Mouse (Mus musculus): ENCODE measurements around the gene Pkn1. TPM values are rescaled to one million over a fixed set of nuclear protein-coding genes. Genes with fewer than 3 reads are reported as not detected.
A peak's percentile ranks its signal among the peaks of the same experiment; 100 is the strongest.

The Pkn1 gene
- total and polyA plus RNA-seq, 2 experiments from 2014 or later: 14.2 to 44.2 TPM

- TF ChIP-seq EP300 (IDR thresholded peaks at IDR 0.05; ENCODE audit: low read depth) (no peak), CTCF (IDR thresholded peaks at IDR 0.05; ENCODE audit: low read depth) (no peak)
- ATAC-seq (ENCODE audit: insufficient read depth, low read depth): no peak
- no peak overlapping the region for H3K27ac ChIP-seq (ENCODE audit: low read depth)
- H3K36me3 ChIP-seq (replicated peaks; ENCODE audit: control insufficient read depth, insufficient read depth, low read length): peaks cover 34% of the 10 kb centered on the region
- H3K4me1 ChIP-seq (ENCODE audit: control insufficient read depth, insufficient read depth): peaks cover 25% of the 10 kb centered on the region
- DNase-seq (ENCODE audit: low spot score): no peak
- no peak overlapping the region for H3K4me2 ChIP-seq (ENCODE audit: low read depth, low read length)
- no peak overlapping the region for H3K4me3 ChIP-seq (ENCODE audit: low read depth, low read length)
- no peaks in the 10 kb centered on the region for H3K9me3 ChIP-seq (replicated peaks; ENCODE audit: control insufficient read depth, low read length)
- H3K9ac ChIP-seq (replicated peaks; ENCODE audit: low read depth, low read length): no peak overlapping the region
- WGBS: 82% methylated on average over 11 of the region's 11 CpGs
- H3K27me3 ChIP-seq (ENCODE audit: control insufficient read depth, insufficient read depth, low read length): no peaks in the 10 kb centered on the region
These were observed 4.4 kb downstream of the Pkn1 start for GRCm38 (mm10) chr8:83694369-83695160.

DNA sequence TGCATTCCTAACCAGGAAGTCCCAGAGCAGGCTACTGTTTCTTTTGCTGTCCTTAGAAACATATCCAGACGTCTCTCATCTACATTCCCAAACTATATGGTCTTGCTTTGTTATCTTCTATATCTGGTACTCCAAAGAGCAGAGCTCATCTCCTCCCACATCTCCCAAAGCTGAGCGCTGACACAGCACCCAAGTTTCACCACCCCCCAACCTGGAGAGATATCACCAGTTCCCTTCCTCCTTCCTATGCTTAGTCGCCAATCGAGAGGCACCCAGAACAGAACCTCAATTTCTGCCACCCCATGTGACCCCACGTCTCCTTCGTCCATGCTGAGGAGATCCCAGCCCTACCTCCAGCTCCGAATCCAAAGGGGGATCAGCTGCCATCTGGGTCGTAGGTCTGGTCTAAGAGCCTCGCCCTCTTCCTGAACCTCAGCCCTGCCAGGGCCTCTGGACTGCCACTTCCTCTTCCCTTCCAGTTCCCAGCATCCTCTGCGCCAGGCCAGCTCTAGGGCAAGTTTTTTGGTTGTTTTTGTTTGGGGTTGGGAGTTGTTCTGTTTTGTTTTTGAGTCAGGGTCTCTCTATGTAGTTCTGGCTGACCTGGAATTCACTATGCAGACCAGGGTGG lies 5.3 kb downstream of the Pkn1 start:
- Histone ChIP-seq H3K27me3 (ENCODE audit: control insufficient read depth, insufficient read depth, low read length) (no peaks in the 10 kb centered on the region), H3K9ac (replicated peaks; ENCODE audit: low read depth, low read length) (no peak overlapping the region), H3K27ac (ENCODE audit: low read depth) (no peak overlapping the region), H3K36me3 (replicated peaks; ENCODE audit: control insufficient read depth, insufficient read depth, low read length) (peaks cover 39% of the 10 kb centered on the region), H3K4me2 (ENCODE audit: low read depth, low read length) (no peak overlapping the region), H3K4me1 (ENCODE audit: control insufficient read depth, insufficient read depth) (peaks cover 21% of the 10 kb centered on the region), H3K9me3 (replicated peaks; ENCODE audit: control insufficient read depth, low read length) (no peaks in the 10 kb centered on the region), H3K4me3 (ENCODE audit: low read depth, low read length) (no peak overlapping the region)
- WGBS: 71% methylated on average over 10 of the region's 10 CpGs
- no peak for DNase-seq (ENCODE audit: low spot score)
- TF ChIP-seq CTCF (IDR thresholded peaks at IDR 0.05; ENCODE audit: low read depth) (no peak), EP300 (IDR thresholded peaks at IDR 0.05; ENCODE audit: low read depth) (no peak)
- no peak for ATAC-seq (ENCODE audit: insufficient read depth, low read depth)

- peaks cover 78% of the 10 kb centered on the region for H3K36me3 ChIP-seq (replicated peaks; ENCODE audit: control insufficient read depth, insufficient read depth, low read length)
- 85% methylated on average over 6 of the region's 6 CpGs for WGBS
- no peaks in the 10 kb centered on the region for H3K27me3 ChIP-seq (ENCODE audit: control insufficient read depth, insufficient read depth, low read length)
- no peak for DNase-seq (ENCODE audit: low spot score)
- H3K9me3 ChIP-seq (replicated peaks; ENCODE audit: control insufficient read depth, low read length): no peaks in the 10 kb centered on the region
- H3K4me3 ChIP-seq (ENCODE audit: low read depth, low read length): no peak overlapping the region
- ATAC-seq (ENCODE audit: insufficient read depth, low read depth): no peak
- H3K9ac ChIP-seq (replicated peaks; ENCODE audit: low read depth, low read length): no peak overlapping the region
- no peaks in the 10 kb centered on the region; the same call in 1 of the 2 replicates for H3K4me1 ChIP-seq (ENCODE audit: control insufficient read depth, insufficient read depth)
- no peak overlapping the region for H3K27ac ChIP-seq (ENCODE audit: low read depth)
- no peak for TF ChIP-seq CTCF (IDR thresholded peaks at IDR 0.05; ENCODE audit: low read depth)
- no peak for TF ChIP-seq EP300 (IDR thresholded peaks at IDR 0.05; ENCODE audit: low read depth)
- no peak overlapping the region for H3K4me2 ChIP-seq (ENCODE audit: low read depth, low read length)
These were observed 9.7 kb downstream of the Pkn1 start for GRCm38 (mm10) chr8:83689264-83689663.

GRCm38 (mm10) chr8:83684517-83684916 lies 14.5 kb downstream of the Pkn1 start:
- no peak overlapping the region for H3K9ac ChIP-seq (replicated peaks; ENCODE audit: low read depth, low read length)
- no peaks in the 10 kb centered on the region for H3K9me3 ChIP-seq (replicated peaks; ENCODE audit: control insufficient read depth, low read length)
- 85% methylated on average over 9 of the region's 9 CpGs for WGBS
- TF ChIP-seq CTCF (IDR thresholded peaks at IDR 0.05; ENCODE audit: low read depth) (no peak), EP300 (IDR thresholded peaks at IDR 0.05; ENCODE audit: low read depth) (no peak)
- no peak for DNase-seq (ENCODE audit: low spot score)
- no peak overlapping the region for H3K4me2 ChIP-seq (ENCODE audit: low read depth, low read length)
- no peak overlapping the region for H3K4me3 ChIP-seq (ENCODE audit: low read depth, low read length)
- 0 out of 2 replicates have a peak, but pooled peaks have one; percentile 40 for ATAC-seq (ENCODE audit: insufficient read depth, low read depth)
- H3K27ac ChIP-seq (ENCODE audit: low read depth): no peak overlapping the region
- H3K36me3 ChIP-seq (replicated peaks; ENCODE audit: control insufficient read depth, insufficient read depth, low read length): peaks cover 79% of the 10 kb centered on the region
- no peaks in the 10 kb centered on the region; the same call in 1 of the 2 replicates for H3K4me1 ChIP-seq (ENCODE audit: control insufficient read depth, insufficient read depth)
- H3K27me3 ChIP-seq (ENCODE audit: control insufficient read depth, insufficient read depth, low read length): no peaks in the 10 kb centered on the region

- no peak for TF ChIP-seq CTCF (IDR thresholded peaks at IDR 0.05; ENCODE audit: low read depth)
- no peak for TF ChIP-seq EP300 (IDR thresholded peaks at IDR 0.05; ENCODE audit: low read depth)
- no peak for DNase-seq (ENCODE audit: low spot score)
- H3K4me1 ChIP-seq (ENCODE audit: control insufficient read depth, insufficient read depth): no peaks in the 10 kb centered on the region; the same call in 1 of the 2 replicates
- WGBS: 30% methylated on average over 6 of the region's 6 CpGs
- H3K4me3 ChIP-seq (ENCODE audit: low read depth, low read length): no peak overlapping the region
- H3K27me3 ChIP-seq (ENCODE audit: control insufficient read depth, insufficient read depth, low read length): no peaks in the 10 kb centered on the region
- no peak overlapping the region for H3K4me2 ChIP-seq (ENCODE audit: low read depth, low read length)
- H3K9me3 ChIP-seq (replicated peaks; ENCODE audit: control insufficient read depth, low read length): no peaks in the 10 kb centered on the region
- H3K27ac ChIP-seq (ENCODE audit: low read depth): no peak overlapping the region; the same call in 1 of the 2 replicates
- ATAC-seq (ENCODE audit: insufficient read depth, low read depth): peak; percentile 39; the same call in 1 of the 2 replicates
- no peak overlapping the region for H3K9ac ChIP-seq (replicated peaks; ENCODE audit: low read depth, low read length)
- peaks cover 82% of the 10 kb centered on the region for H3K36me3 ChIP-seq (replicated peaks; ENCODE audit: control insufficient read depth, insufficient read depth, low read length)
These were observed 17.9 kb downstream of the Pkn1 start for GRCm38 (mm10) chr8:83681099-83681498.
